Mouse (Mus musculus): ENCODE results near the gene Gm10160.
"Not testable (repeated sequence)": the region's sequence is repeated elsewhere in the genome, so short reads cannot be mapped to it uniquely, and the experiment has no call there.

Gene Gm10160

GRCm38 (mm10) chr7:81858236-81858635 lies 2.6 kb upstream of the Gm10160 start:
- DNase-seq (ENCODE audit: low spot score) = no peak

- DNase-seq (ENCODE audit: low spot score) = no peak
Measured at GRCm38 (mm10) chr7:81856221-81856620, 627 bp upstream of the Gm10160 start.

GRCm38 (mm10) chr7:81854568-81855307 lies 856 bp downstream of the Gm10160 start:
- no peak for DNase-seq (ENCODE audit: low spot score)

GRCm38 (mm10) chr7:81851706-81852105 lies 3.9 kb downstream of the Gm10160 start:
- DNase-seq (ENCODE audit: low spot score) = no peak

- no peak for DNase-seq (ENCODE audit: low spot score)
Measured at GRCm38 (mm10) chr7:81850171-81850570, 5.4 kb downstream of the Gm10160 start.

GRCm38 (mm10) chr7:81849633-81850032 lies 6.0 kb downstream of the Gm10160 start:
- no peak for DNase-seq (ENCODE audit: low spot score)

- no peak for DNase-seq (ENCODE audit: low spot score)
Measured at GRCm38 (mm10) chr7:81849214-81849613, 6.4 kb downstream of the Gm10160 start.

- DNase-seq (ENCODE audit: low spot score) = no peak
Measured at GRCm38 (mm10) chr7:81847777-81848176, 7.8 kb downstream of the Gm10160 start.

- DNase-seq (ENCODE audit: low spot score) = no peak
Measured at GRCm38 (mm10) chr7:81847010-81847409, 8.6 kb downstream of the Gm10160 start.

- no peak for DNase-seq (ENCODE audit: low spot score)
Measured at GRCm38 (mm10) chr7:81846008-81846407, 9.6 kb downstream of the Gm10160 start.

- DNase-seq (ENCODE audit: low spot score) = no peak
Measured at GRCm38 (mm10) chr7:81845313-81845712, 10.3 kb downstream of the Gm10160 start.

GRCm38 (mm10) chr7:81844801-81845200 lies 10.8 kb downstream of the Gm10160 start:
- no peak for DNase-seq (ENCODE audit: low spot score)

- DNase-seq (ENCODE audit: low spot score) = no peak
Measured at GRCm38 (mm10) chr7:81843903-81844302, 11.7 kb downstream of the Gm10160 start.

- DNase-seq (ENCODE audit: low spot score) = no peak
Measured at GRCm38 (mm10) chr7:81842998-81843397, 12.6 kb downstream of the Gm10160 start.

GRCm38 (mm10) chr7:81842141-81842540 lies 13.5 kb downstream of the Gm10160 start:
- no peak for DNase-seq (ENCODE audit: low spot score)

GRCm38 (mm10) chr7:81841439-81841838 lies 14.2 kb downstream of the Gm10160 start:
- no peak for DNase-seq (ENCODE audit: low spot score)

- no peak for DNase-seq (ENCODE audit: low spot score)
Measured at GRCm38 (mm10) chr7:81840661-81841181, 14.9 kb downstream of the Gm10160 start.

- DNase-seq (ENCODE audit: low spot score) = no peak
Measured at GRCm38 (mm10) chr7:81839746-81840145, 15.8 kb downstream of the Gm10160 start.

GRCm38 (mm10) chr7:81837771-81838170 lies 17.8 kb downstream of the Gm10160 start:
- not testable (repeated sequence) for DNase-seq (ENCODE audit: low spot score)

- DNase-seq (ENCODE audit: low spot score) = no peak
Measured at GRCm38 (mm10) chr7:81835430-81835829, 20.2 kb downstream of the Gm10160 start.

- DNase-seq (ENCODE audit: low spot score) = no peak
Measured at GRCm38 (mm10) chr7:81834847-81835246, 20.7 kb downstream of the Gm10160 start.

- peak; percentile 77 for DNase-seq (ENCODE audit: low spot score)
Measured at GRCm38 (mm10) chr7:81829379-81829894, 26.2 kb downstream of the Gm10160 start, which contains the start of gene Btbd1. TSS of gene Btbd1 (minus strand) at chr7:81829431.

- DNase-seq (ENCODE audit: low spot score) = peak; percentile 36
Measured at GRCm38 (mm10) chr7:81828681-81829378, 26.8 kb downstream of the Gm10160 start.
